Mouse (Mus musculus) MEL (cell line): ENCODE data around the gene Gab3. TPM values are rescaled to one million over a fixed set of nuclear protein-coding genes. Genes with fewer than 3 reads are reported as not detected.

Experiments used
- DNase-seq: peaks from one replicate; pipeline ENCODE4 v3.0.0; 2011; ENCODE audit warnings: low read depth, low spot score
- H3K27ac ChIP-seq: 2 replicates; pipeline ENCODE4 v1.5.1; 2012; ENCODE audit warnings: low read depth, mild to moderate bottlenecking, control low read depth, low read length, moderate library complexity; ENCODE audit not compliant: control insufficient read depth
- H3K27me3 ChIP-seq, 2 experiments: fragments of 150-350 bp in 1 of 2; sonication (generic) in 1 of 2; 2 replicates each; pipeline ENCODE4 v1.6.1; 2012; ENCODE audit warnings: low read length in 2 of 2, mild to moderate bottlenecking in 2 of 2, improper control_type of control experiment in 1 of 2, moderate library complexity in 1 of 2; ENCODE audit not compliant: insufficient read depth in 2 of 2, control insufficient read depth in 1 of 2
- H3K36me3 ChIP-seq, 2 experiments: 2 replicates each; pipeline ENCODE4 v1.6.1; 2012 to 2014; ENCODE audit warnings: low read length in 2 of 2, improper control_type of control experiment in 1 of 2, inconsistent platforms in 1 of 2, mild to moderate bottlenecking in 1 of 2; ENCODE audit not compliant: insufficient read depth in 2 of 2, control insufficient read depth in 1 of 2
- H3K4me1 ChIP-seq, 2 experiments: fragments of 150-350 bp in 1 of 2; sonication (generic) in 1 of 2; 2 replicates each; pipeline ENCODE4 v1.6.1; 2012; ENCODE audit warnings: low read length in 2 of 2, improper control_type of control experiment in 1 of 2, mild to moderate bottlenecking in 1 of 2; ENCODE audit not compliant: insufficient read depth in 2 of 2, control insufficient read depth in 1 of 2
- H3K4me3 ChIP-seq, 2 experiments: fragments of 150-350 bp in 1 of 2; sonication (generic) in 1 of 2; 2 replicates each; pipeline ENCODE4 v1.5.1; 2012; ENCODE audit warnings: low read depth in 2 of 2, low read length in 2 of 2, mild to moderate bottlenecking in 2 of 2, moderate library complexity in 2 of 2, control low read depth in 1 of 2, improper control_type of control experiment in 1 of 2; ENCODE audit not compliant: control insufficient read depth in 1 of 2, insufficient read depth in 1 of 2
- H3K79me2 ChIP-seq: 2 replicates; pipeline ENCODE4 v1.6.1; 2012; ENCODE audit warnings: mild to moderate bottlenecking, low read length, moderate library complexity; ENCODE audit not compliant: control insufficient read depth, poor library complexity, insufficient read depth
- H3K9ac ChIP-seq: 2 replicates; pipeline ENCODE4 v1.6.1; 2012; ENCODE audit warnings: low read depth, mild to moderate bottlenecking, control low read depth, low read length, moderate library complexity; ENCODE audit not compliant: control insufficient read depth, poor library complexity, severe bottlenecking
- H3K9me3 ChIP-seq: fragments of 150-350 bp; sonication (generic); replicated peaks from 2 replicates; pipeline ENCODE4 v1.6.1; 2012; ENCODE audit warnings: mild to moderate bottlenecking, low read length, improper control_type of control experiment, moderate library complexity; ENCODE audit not compliant: insufficient read depth
- BHLHE40 ChIP-seq: IDR thresholded peaks from 2 replicates; pipeline ENCODE4 v1.6.1; 2012; ENCODE audit warnings: low read depth, mild to moderate bottlenecking, inconsistent platforms, low read length, improper control_type of control experiment, borderline replicate concordance
- CHD1 ChIP-seq: IDR thresholded peaks from 2 replicates; pipeline ENCODE4 v1.6.1; 2012; ENCODE audit warnings: low read depth, mild to moderate bottlenecking, inconsistent platforms, low read length, improper control_type of control experiment
- CHD2 ChIP-seq: IDR thresholded peaks from 2 replicates; pipeline ENCODE4 v1.6.1; 2011; ENCODE audit warnings: low read length, improper control_type of control experiment
- ELF1 ChIP-seq: IDR thresholded peaks from 2 replicates; pipeline ENCODE4 v1.6.1; 2014; ENCODE audit warnings: low read depth, mild to moderate bottlenecking, inconsistent platforms, low read length, improper control_type of control experiment, moderate library complexity
- EP300 ChIP-seq, 2 experiments: IDR thresholded peaks; 2 replicates each; pipeline ENCODE4 v1.6.1; 2011; ENCODE audit warnings: improper control_type of control experiment in 2 of 2, low read length in 2 of 2, low read depth in 1 of 2, mild to moderate bottlenecking in 1 of 2
- ETS1 ChIP-seq: IDR thresholded peaks from 2 replicates; pipeline ENCODE4 v1.6.1; 2012; ENCODE audit warnings: low read depth, mild to moderate bottlenecking, inconsistent platforms, low read length, improper control_type of control experiment, moderate library complexity
- GABPA ChIP-seq: IDR thresholded peaks from 2 replicates; pipeline ENCODE4 v1.6.1; 2012; ENCODE audit warnings: low read depth, mild to moderate bottlenecking, inconsistent platforms, low read length, improper control_type of control experiment, moderate library complexity
- HCFC1 ChIP-seq: IDR thresholded peaks from 2 replicates; pipeline ENCODE4 v1.6.1; 2012; ENCODE audit warnings: low read depth, mild to moderate bottlenecking, inconsistent platforms, low read length, improper control_type of control experiment, moderate library complexity
- JUND ChIP-seq: IDR thresholded peaks from 2 replicates; pipeline ENCODE4 v1.6.1; 2011; ENCODE audit warnings: low read depth, mild to moderate bottlenecking, improper control_type of control experiment, low read length
- MAFK ChIP-seq: IDR thresholded peaks from 2 replicates; pipeline ENCODE4 v1.6.1; 2011; ENCODE audit warnings: low read depth, mild to moderate bottlenecking, low read length, improper control_type of control experiment, borderline replicate concordance
- MXI1 ChIP-seq: IDR thresholded peaks from 2 replicates; pipeline ENCODE4 v1.6.1; 2011; ENCODE audit warnings: mild to moderate bottlenecking, low read depth, low read length, improper control_type of control experiment
- POLR2AphosphoS5 ChIP-seq: IDR thresholded peaks from 2 replicates; pipeline ENCODE4 v1.6.1; 2012; ENCODE audit warnings: low read depth, borderline replicate concordance, mild to moderate bottlenecking, inconsistent platforms, low read length, moderate library complexity, mixed read lengths
- RCOR1 ChIP-seq: IDR thresholded peaks from 2 replicates; pipeline ENCODE4 v1.6.1; 2012; ENCODE audit warnings: low read depth, mild to moderate bottlenecking, inconsistent platforms, low read length, improper control_type of control experiment
- SIN3A ChIP-seq: IDR thresholded peaks from 2 replicates; pipeline ENCODE4 v1.6.1; 2012; ENCODE audit warnings: low read length, improper control_type of control experiment, inconsistent platforms
- SMC3 ChIP-seq: IDR thresholded peaks from 2 replicates; pipeline ENCODE4 v1.6.1; 2011; ENCODE audit warnings: low read depth, low read length, improper control_type of control experiment
- TBP ChIP-seq: IDR thresholded peaks from 2 replicates; pipeline ENCODE4 v1.8.0; 2011; ENCODE audit warnings: low read depth, low read length, improper control_type of control experiment
- TCF12 ChIP-seq: IDR thresholded peaks from 2 replicates; pipeline ENCODE4 v1.6.1; 2014; ENCODE audit warnings: low read depth, mild to moderate bottlenecking, inconsistent platforms, low read length, improper control_type of control experiment, moderate library complexity
- UBTF ChIP-seq: IDR thresholded peaks from 2 replicates; pipeline ENCODE4 v1.6.1; 2012; ENCODE audit warnings: low read depth, mild to moderate bottlenecking, inconsistent platforms, low read length, improper control_type of control experiment, moderate library complexity, borderline replicate concordance; ENCODE audit not compliant: insufficient read depth
- USF1 ChIP-seq: IDR thresholded peaks from 2 replicates; pipeline ENCODE4 v1.6.1; 2014; ENCODE audit warnings: low read depth, mild to moderate bottlenecking, inconsistent platforms, low read length, improper control_type of control experiment, moderate library complexity
- ZC3H11A ChIP-seq: IDR thresholded peaks from 2 replicates; pipeline ENCODE4 v1.6.1; 2012; ENCODE audit warnings: low read depth, mild to moderate bottlenecking, inconsistent platforms, low read length, improper control_type of control experiment
- ZMIZ1 ChIP-seq: IDR thresholded peaks from 2 replicates; pipeline ENCODE4 v1.6.1; 2012; ENCODE audit warnings: low read depth, mild to moderate bottlenecking, inconsistent platforms, low read length, improper control_type of control experiment, moderate library complexity
- polyA plus RNA-seq, 2 experiments: library from polyadenylated mRNA; stranded (reverse) in 1 of 2; unstranded in 1 of 2; fragments of >175 nt in 1 of 2; fragments of >200 nt in 1 of 2; gene quantifications; 2 replicates each; pipeline versions ENCODE4 v1.2.1 to v1.2.4; 2012; ENCODE audit warnings: low replicate concordance in 2 of 2, low read depth in 1 of 2; ENCODE audit not compliant: insufficient read length in 2 of 2, insufficient read depth in 1 of 2, missing spikeins in 1 of 2
- total RNA-seq: library from RNA; depleted of rRNA; stranded (reverse); fragments of 300-350 nt; gene quantifications from 2 replicates; pipeline ENCODE4 v1.2.3, GENCODE M21; 2012

Gab3 gene
- total and polyA plus RNA-seq, 3 experiments: 0.23 to 0.70 TPM; not detected in 1

GRCm38 (mm10) chrX:75046921-75047635 is 38.2 kb downstream of the Gab3 start:
- no peak overlapping the region for H3K4me3 ChIP-seq
- no peak overlapping the region for H3K27ac ChIP-seq
- no peaks in the 10 kb centered on the region for H3K27me3 ChIP-seq
- H3K4me1 ChIP-seq: no peaks in the 10 kb centered on the region
- no peaks in the 10 kb centered on the region for H3K36me3 ChIP-seq
- H3K9me3 ChIP-seq: no peaks in the 10 kb centered on the region
- TF ChIP-seq RCOR1: no peak
- TF ChIP-seq SMC3: no peak
- no peak for TF ChIP-seq ETS1
- TF ChIP-seq MAFK: no peak
- TF ChIP-seq BHLHE40: no peak
- TF ChIP-seq CHD2: no peak
- TF ChIP-seq USF1: no peak
- H3K79me2 ChIP-seq: no peaks in the 10 kb centered on the region
- H3K9ac ChIP-seq: no peak overlapping the region
- no peak for DNase-seq

DNA sequence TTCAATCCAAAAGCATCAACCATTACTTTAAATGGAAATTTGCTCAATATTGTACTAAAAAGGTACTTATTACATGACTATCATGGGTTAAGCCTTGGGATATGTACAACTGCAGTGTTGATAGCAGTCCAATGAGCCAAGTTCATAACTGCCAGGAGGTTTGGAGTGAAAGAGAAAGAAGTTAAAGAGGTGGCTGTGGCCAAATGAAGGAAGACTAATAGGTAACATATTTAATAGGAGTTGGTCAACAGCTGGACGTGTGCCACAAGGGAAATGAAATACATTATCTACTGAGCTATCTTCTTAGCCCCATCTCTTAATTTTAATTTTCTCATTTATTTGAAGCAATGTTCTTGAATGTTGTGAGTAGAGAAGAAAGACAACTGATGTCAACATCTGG is 39.3 kb downstream of the Gab3 start:
- H3K36me3 ChIP-seq: no peaks in the 10 kb centered on the region
- H3K79me2 ChIP-seq: no peaks in the 10 kb centered on the region
- DNase-seq: no peak
- H3K27me3 ChIP-seq: no peaks in the 10 kb centered on the region
- TF ChIP-seq ZMIZ1 (no peak), CHD1 (no peak)
- no peak overlapping the region for H3K4me3 ChIP-seq
- no peaks in the 10 kb centered on the region for H3K9me3 ChIP-seq
- no peaks in the 10 kb centered on the region for H3K4me1 ChIP-seq
- no peak overlapping the region for H3K9ac ChIP-seq
- H3K27ac ChIP-seq: no peak overlapping the region

GRCm38 (mm10) chrX:75044595-75044994 is 40.7 kb downstream of the Gab3 start:
- no peaks in the 10 kb centered on the region for H3K36me3 ChIP-seq
- H3K4me1 ChIP-seq: no peaks in the 10 kb centered on the region
- no peaks in the 10 kb centered on the region for H3K79me2 ChIP-seq
- H3K27me3 ChIP-seq: no peaks in the 10 kb centered on the region
- no peak overlapping the region for H3K27ac ChIP-seq
- H3K9me3 ChIP-seq: no peaks in the 10 kb centered on the region
- DNase-seq: no peak
- H3K4me3 ChIP-seq: no peak overlapping the region
- H3K9ac ChIP-seq: no peak overlapping the region
- TF ChIP-seq TCF12 (no peak), EP300 (IDR thresholded peaks at IDR 0.05; ENCODE audit: low read depth in 1 of 2, low read length in 2 of 2) (no peak), TBP (no peak), ELF1 (no peak), MAFK (no peak), ZMIZ1 (no peak), RCOR1 (no peak), POLR2AphosphoS5 (no peak), SMC3 (no peak), HCFC1 (no peak), ETS1 (no peak), UBTF (no peak), GABPA (no peak), ZC3H11A (no peak), JUND (no peak), MXI1 (no peak), SIN3A (no peak)
